Mouse (Mus musculus): Measurements from ENCODE around the gene Pnp2.
"Not testable (repeated sequence)": the region's sequence is repeated elsewhere in the genome, so short reads cannot be mapped to it uniquely, and the experiment has no call there.

DNA sequence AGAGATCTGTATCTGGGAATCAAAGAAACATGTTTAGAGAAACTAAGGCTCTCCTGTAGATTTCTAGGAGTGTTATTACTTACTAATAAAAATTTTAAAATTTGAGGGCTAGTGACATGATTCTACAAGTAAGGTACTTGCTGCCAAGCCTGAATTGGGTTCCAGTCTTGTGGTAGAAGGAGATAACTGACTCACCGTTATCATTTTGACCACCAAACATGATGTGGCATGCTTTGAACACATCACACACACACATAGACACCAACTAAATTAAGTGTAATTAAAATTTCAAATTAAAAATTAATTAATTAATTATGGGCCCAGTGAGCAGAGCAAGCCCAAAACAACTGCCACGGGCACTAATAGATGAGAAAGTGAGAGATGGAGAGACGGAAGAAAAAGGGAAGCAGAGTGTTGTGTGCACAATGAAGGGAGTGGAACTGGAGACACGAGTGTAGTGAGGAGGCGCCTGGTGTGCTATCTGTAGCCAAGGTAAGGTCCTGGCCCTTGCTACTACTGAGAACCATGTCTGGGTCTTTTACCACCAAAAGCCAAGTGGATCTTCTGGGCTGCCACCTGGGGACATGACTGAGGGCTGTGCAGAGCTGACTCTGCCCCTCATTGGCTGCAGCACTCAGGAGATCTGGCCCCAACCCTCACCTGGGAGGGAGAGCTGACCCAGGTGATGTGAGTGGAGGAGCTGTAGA is 2.6 kb downstream of the Pnp2 start:
- not testable (repeated sequence) for TF ChIP-seq GATA1 (IDR thresholded peaks at IDR 0.05; ENCODE audit: borderline replicate concordance, low read length); FLI1 (IDR thresholded peaks at IDR 0.05; ENCODE audit: low read length)
